Mouse (Mus musculus) CH12.LX (cell line): Measurements from ENCODE around the gene Per3. TPM values are rescaled to one million over a fixed set of nuclear protein-coding genes. Genes with fewer than 3 reads are reported as not detected.

ENCODE experiments used
- DNase-seq: peaks from one replicate; pipeline ENCODE4 v3.0.0-alpha.2; 2013; ENCODE audit errors: extremely low read depth
- H3K27ac ChIP-seq: 2 replicates; pipeline ENCODE4 v1.5.1; 2012; ENCODE audit warnings: low read depth, mild to moderate bottlenecking, control low read depth, moderate library complexity; ENCODE audit not compliant: insufficient read depth
- H3K27me3 ChIP-seq: replicated peaks from 2 replicates; pipeline ENCODE3; 2012; ENCODE audit warnings: inconsistent platforms
- H3K36me3 ChIP-seq, 2 experiments: replicated peaks in 1 of 2; 2 replicates each; pipeline versions ENCODE3 to v1.6.1; 2012; ENCODE audit warnings: inconsistent platforms in 1 of 2, low read length in 1 of 2, mild to moderate bottlenecking in 1 of 2, mixed read lengths in 1 of 2, moderate library complexity in 1 of 2; ENCODE audit not compliant: control insufficient read depth in 1 of 2, insufficient read depth in 1 of 2
- H3K4me1 ChIP-seq, 2 experiments: 2 replicates each; pipeline ENCODE4 v1.6.1; 2012; ENCODE audit warnings: inconsistent platforms in 1 of 2, moderate library complexity in 1 of 2; ENCODE audit not compliant: insufficient read depth in 2 of 2, control insufficient read depth in 1 of 2
- H3K4me2 ChIP-seq: 2 replicates; pipeline ENCODE4 v1.6.1; 2012; ENCODE audit warnings: low read depth, mild to moderate bottlenecking, control low read depth; ENCODE audit not compliant: poor library complexity, insufficient read depth, severe bottlenecking
- H3K4me3 ChIP-seq, 3 experiments: fragments of 150-350 bp in 1 of 3; sonication (generic) in 1 of 3; replicated peaks in 1 of 3; 2 replicates each; pipeline versions ENCODE3 to v1.5.1; 2011 to 2012; ENCODE audit warnings: low read depth in 2 of 3, low read length in 2 of 3, mild to moderate bottlenecking in 2 of 3, moderate library complexity in 2 of 3, control low read depth in 1 of 3, improper control_type of control experiment in 1 of 3, inconsistent platforms in 1 of 3, mixed read lengths in 1 of 3; ENCODE audit not compliant: poor library complexity in 1 of 3
- H3K79me2 ChIP-seq: replicated peaks from 2 replicates; pipeline ENCODE4 v1.6.1; 2012; ENCODE audit warnings: mild to moderate bottlenecking, moderate library complexity; ENCODE audit not compliant: control insufficient read depth, poor library complexity, insufficient read depth, severe bottlenecking; ENCODE audit errors: extremely low read depth
- H3K9ac ChIP-seq: 2 replicates; pipeline ENCODE4 v1.6.1; 2012; ENCODE audit warnings: low read depth, mild to moderate bottlenecking, control low read depth, moderate library complexity; ENCODE audit not compliant: insufficient read depth
- H3K9me3 ChIP-seq: replicated peaks from 2 replicates; pipeline ENCODE3; 2012; ENCODE audit warnings: low read length, inconsistent platforms, mixed read lengths
- BHLHE40 ChIP-seq: IDR thresholded peaks from 2 replicates; pipeline ENCODE4 v1.6.1; 2011; ENCODE audit warnings: mild to moderate bottlenecking, low read depth, low read length, improper control_type of control experiment
- CHD1 ChIP-seq: IDR thresholded peaks from 2 replicates; pipeline ENCODE4 v1.6.1; 2012; ENCODE audit warnings: low read depth, low read length, improper control_type of control experiment, inconsistent platforms
- CTCF ChIP-seq, 2 experiments: IDR thresholded peaks in 1 of 2; conservative IDR thresholded peaks in 1 of 2; 2 replicates each; pipeline ENCODE4 v1.5.1; 2011 to 2012; ENCODE audit warnings: low read depth in 2 of 2, low read length in 2 of 2, improper control_type of control experiment in 1 of 2, inconsistent platforms in 1 of 2, mild to moderate bottlenecking in 1 of 2, moderate library complexity in 1 of 2
- E2F4 ChIP-seq: IDR thresholded peaks from 2 replicates; pipeline ENCODE4 v1.6.1; 2011; ENCODE audit warnings: low read depth, low read length, improper control_type of control experiment; ENCODE audit not compliant: insufficient replicate concordance
- ELF1 ChIP-seq: IDR thresholded peaks from 2 replicates; pipeline ENCODE4 v1.6.1; 2014; ENCODE audit warnings: low read depth, mild to moderate bottlenecking, inconsistent platforms, low read length, improper control_type of control experiment
- IRF4 ChIP-seq: IDR thresholded peaks from 2 replicates; pipeline ENCODE4 v1.6.1; 2014; ENCODE audit warnings: low read depth, mild to moderate bottlenecking, inconsistent platforms, low read length, improper control_type of control experiment
- JUND ChIP-seq: conservative IDR thresholded peaks from 2 replicates; pipeline ENCODE4 v1.6.1; 2011; ENCODE audit warnings: low read depth, low read length, improper control_type of control experiment
- MAFK ChIP-seq: IDR thresholded peaks from 2 replicates; pipeline ENCODE4 v1.6.1; 2011; ENCODE audit warnings: low read length, improper control_type of control experiment; ENCODE audit not compliant: insufficient replicate concordance
- MAX ChIP-seq: IDR thresholded peaks from 2 replicates; pipeline ENCODE4 v1.6.1; 2011; ENCODE audit warnings: low read length, improper control_type of control experiment
- NELFE ChIP-seq: IDR thresholded peaks from 2 replicates; pipeline ENCODE4 v1.6.1; 2011; ENCODE audit warnings: low read depth, low read length, improper control_type of control experiment
- POLR2A ChIP-seq: IDR thresholded peaks from 2 replicates; pipeline ENCODE4 v1.6.1; 2011; ENCODE audit warnings: low read depth, mild to moderate bottlenecking, improper control_type of control experiment, low read length
- POLR2AphosphoS2 ChIP-seq: IDR thresholded peaks from 2 replicates; pipeline ENCODE4 v1.6.1; 2011; ENCODE audit warnings: low read depth, low read length, improper control_type of control experiment
- RAD21 ChIP-seq: IDR thresholded peaks from 2 replicates; pipeline ENCODE4 v1.6.1; 2011; ENCODE audit warnings: low read depth, mild to moderate bottlenecking, low read length, improper control_type of control experiment, moderate library complexity
- SMC3 ChIP-seq: IDR thresholded peaks from 2 replicates; pipeline ENCODE4 v1.6.1; 2011; ENCODE audit warnings: low read depth, low read length, improper control_type of control experiment
- TCF12 ChIP-seq: IDR thresholded peaks from 2 replicates; pipeline ENCODE4 v1.6.1; 2014; ENCODE audit warnings: low read depth, mild to moderate bottlenecking, inconsistent platforms, low read length, improper control_type of control experiment
- UBTF ChIP-seq: IDR thresholded peaks from 2 replicates; pipeline ENCODE4 v1.6.1; 2012; ENCODE audit warnings: low read depth, mild to moderate bottlenecking, inconsistent platforms, low read length, improper control_type of control experiment, moderate library complexity
- USF1 ChIP-seq: IDR thresholded peaks from 2 replicates; pipeline ENCODE4 v1.6.1; 2014; ENCODE audit warnings: low read depth, mild to moderate bottlenecking, inconsistent platforms, low read length, improper control_type of control experiment
- ZC3H11A ChIP-seq: IDR thresholded peaks from 2 replicates; pipeline ENCODE4 v1.6.1; 2012; ENCODE audit warnings: low read depth, mild to moderate bottlenecking, inconsistent platforms, low read length, improper control_type of control experiment
- ZKSCAN1 ChIP-seq: IDR thresholded peaks from 2 replicates; pipeline ENCODE4 v1.6.1; 2012; ENCODE audit warnings: low read depth, inconsistent platforms, low read length, improper control_type of control experiment, borderline replicate concordance
- dilution Hi-C: fragments of 300-500 bp; cut with MboI; formaldehyde crosslinking; loops from 2 replicates; pipeline ENCODE4 v1.14.3; 2020; ENCODE audit warnings: low sequenced_read_pairs; ENCODE audit not compliant: extremely low pct_unique_long_range_greater_than_20kb, extremely low pct_ligation_motif_present
- in situ Hi-C: fragments of 300-500 bp; cut with MboI; formaldehyde crosslinking; loops from 3 replicates; pipeline ENCODE4 v1.14.3; 2019; ENCODE audit warnings: low sequenced_read_pairs, low pct_ligation_motif_present, low pct_unique_long_range_greater_than_20kb, mixed read lengths
- polyA plus RNA-seq: library from polyadenylated mRNA; unstranded; fragments of >175 nt; gene quantifications from 2 replicates; pipeline ENCODE4 v1.2.1, GENCODE M21; 2012; ENCODE audit warnings: low read depth; ENCODE audit not compliant: insufficient read length
- total RNA-seq, 2 experiments: library from RNA; depleted of rRNA; stranded (reverse); fragments of 300-350 nt in 1 of 2; fragments of >200 nt in 1 of 2; gene quantifications; 2 replicates each; pipeline ENCODE4 v1.2.3; 2012 to 2014

Per3 gene
- total and polyA plus RNA-seq, 3 experiments = 0.56 to 0.81 (median 0.74) TPM

GRCm38 (mm10) chr4:150968956-150969355 is 75.5 kb downstream of the Per3 start:
- Histone ChIP-seq H3K9me3 (peaks cover 1% of the 10 kb centered on the region), H3K4me3 (no peak overlapping the region), H3K4me1 (peaks cover 0 to 14% of the 10 kb centered on the region in 2 experiments; a peak in 2 of 4 replicates), H3K27ac (no peak overlapping the region), H3K9ac (no peak overlapping the region), H3K36me3 (no peaks in the 10 kb centered on the region), H3K27me3 (no peaks in the 10 kb centered on the region), H3K4me2 (no peak overlapping the region), H3K79me2 (no peaks in the 10 kb centered on the region)
- dilution Hi-C loops = no loop called here
- in situ Hi-C loops = loop anchor here (5.0 to 10.0 kb wide), 3 partner anchors 38 to 173 kb away; no protein-coding TSS in a partner anchor
- DNase-seq = no peak
- TF ChIP-seq ZC3H11A = no peak
- no peak for TF ChIP-seq CHD1
- no peak for TF ChIP-seq IRF4
- TF ChIP-seq ZKSCAN1 = no peak
- TF ChIP-seq TCF12 = no peak
- TF ChIP-seq UBTF = no peak
- no peak for TF ChIP-seq NELFE
- no peak for TF ChIP-seq POLR2A
- TF ChIP-seq USF1 = no peak
- no peak for TF ChIP-seq MAX
- TF ChIP-seq E2F4 = no peak
- no peak for TF ChIP-seq BHLHE40
- no peak for TF ChIP-seq JUND
- TF ChIP-seq ELF1 = no peak
- TF ChIP-seq, all 38 proteins: peak for 0

DNA sequence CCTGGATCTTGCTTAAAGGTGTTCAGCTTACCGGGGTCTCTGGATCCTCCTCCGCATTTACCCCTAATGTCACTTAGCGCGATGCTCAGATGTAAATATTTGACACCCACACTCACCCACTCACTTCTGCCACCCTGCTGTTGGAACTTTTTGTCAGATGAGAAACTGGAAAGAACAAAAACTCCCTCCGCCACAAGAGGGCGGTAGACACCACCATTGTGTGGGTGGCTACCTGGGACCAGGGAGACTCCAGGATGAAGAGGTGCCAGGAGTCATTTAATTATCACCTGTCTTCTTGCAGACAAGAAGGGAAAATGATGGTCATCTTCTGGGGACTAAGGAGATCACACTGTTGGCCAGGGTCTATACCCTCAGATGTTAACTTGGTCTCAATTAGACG is 77.9 kb downstream of the Per3 start:
- Histone ChIP-seq H3K27ac (no peak overlapping the region), H3K9me3 (peaks cover 1% of the 10 kb centered on the region), H3K36me3 (no peaks in the 10 kb centered on the region), H3K4me2 (peak overlapping the region; percentile 47), H3K79me2 (no peaks in the 10 kb centered on the region), H3K9ac (no peak overlapping the region), H3K4me3 (no peak overlapping the region), H3K27me3 (no peaks in the 10 kb centered on the region), H3K4me1 (peaks cover 0 to 18% of the 10 kb centered on the region in 2 experiments; a peak in 2 of 4 replicates)
- DNase-seq = peak; percentile 80
- in situ Hi-C loops (loop anchor here (5.0 to 10.0 kb wide), 3 partner anchors 41 to 176 kb away; no protein-coding TSS in a partner anchor), dilution Hi-C loops (no loop called here)
- TF ChIP-seq MAFK (no peak), USF1 (no peak), ELF1 (no peak), NELFE (no peak), SMC3 (peak; percentile 87), CTCF (conservative IDR thresholded peaks at IDR 0.05 in 1 of 2, IDR thresholded peaks at IDR 0.05 in 1 of 2; ENCODE audit: low read depth in 2 of 2, low read length in 2 of 2) (peak; percentile 70 to 97), POLR2AphosphoS2 (no peak), RAD21 (peak; percentile 93), ZC3H11A (peak; percentile 54)
